ENCODE assay signal across 8 mouse cellular contexts in the genomic region with DNA sequence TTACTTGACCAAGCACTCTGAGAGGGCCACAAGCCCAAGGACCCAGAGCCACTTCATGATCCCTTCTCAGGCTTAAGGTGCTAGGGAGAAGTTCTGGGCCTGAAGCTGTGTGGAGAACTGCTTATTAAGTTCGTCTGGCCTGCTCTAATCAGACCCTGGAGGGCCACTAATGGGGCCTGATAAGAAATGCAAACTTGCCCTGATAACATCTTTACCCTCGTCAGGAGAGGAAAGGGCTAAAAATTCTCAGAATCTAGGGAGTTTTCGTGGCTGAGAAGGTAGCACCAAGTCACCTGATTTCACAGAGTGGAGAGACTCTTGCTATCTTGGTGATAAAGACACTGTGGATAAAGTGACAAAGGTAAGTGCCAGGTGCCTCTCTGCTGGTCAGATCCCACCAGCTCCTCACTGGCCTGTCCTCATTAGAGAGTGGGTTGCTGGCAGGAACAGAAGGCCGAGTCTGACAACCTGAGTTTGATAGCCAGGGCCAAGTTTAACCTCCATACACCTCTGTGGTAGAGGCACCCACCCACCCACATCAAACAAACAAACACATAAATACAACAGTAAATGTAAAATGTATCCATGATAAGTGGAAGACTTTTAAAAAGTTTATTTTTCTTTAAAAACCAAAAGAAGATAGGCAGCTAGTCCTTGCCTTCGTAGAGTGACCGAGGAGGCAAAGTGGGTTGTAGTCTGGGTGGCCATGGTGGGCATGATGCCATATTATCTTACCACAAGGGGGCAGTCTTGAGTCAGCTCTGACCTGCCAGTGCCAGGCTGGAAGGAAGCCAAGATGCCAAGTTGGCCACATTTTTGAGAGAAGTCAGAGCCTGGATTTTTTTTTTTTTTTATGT. TPM values are rescaled to one million over a fixed set of nuclear protein-coding genes. Genes with fewer than 3 reads are reported as not detected.
DNase-seq lines count a peak whose midpoint lies in the region; ATAC-seq and TF ChIP-seq lines count a peak whose summit lies in the region.

A gene (minus strand): TSS at position 157 of the 857 bp plus-strand sequence.

- H3K4me3 ChIP-seq in gastrocnemius, adult 2 months = no peak within 1 kb of the TSS
- no peak within 1 kb of the TSS for H3K4me3 ChIP-seq in intestine, embryonic 16.5 days (ENCODE audit: low read length)
- no peak within 1 kb of the TSS for H3K4me3 ChIP-seq in limb, embryonic 10.5 days
- H3K4me3 ChIP-seq in midbrain, embryonic 15.5 days = no peak within 1 kb of the TSS

- no peaks in the 10 kb centered on the region for H3K27me3 ChIP-seq in intestine, embryonic 16.5 days (replicated peaks; ENCODE audit: control insufficient read depth, insufficient read depth, low read length)
- no peaks in the 10 kb centered on the region for H3K27me3 ChIP-seq in limb, embryonic 10.5 days (ENCODE audit: low read depth, poor library complexity, severe bottlenecking)
- H3K27me3 ChIP-seq in midbrain, embryonic 15.5 days (replicated peaks) = no peaks in the 10 kb centered on the region; the same call in 1 of the 2 replicates

- no peaks in the 10 kb centered on the region for H3K36me3 ChIP-seq in intestine, embryonic 16.5 days (ENCODE audit: control insufficient read depth, insufficient read depth, low read length)
- no peaks in the 10 kb centered on the region for H3K36me3 ChIP-seq in limb, embryonic 10.5 days
- no peaks in the 10 kb centered on the region for H3K36me3 ChIP-seq in midbrain, embryonic 15.5 days (replicated peaks)

- H3K27ac ChIP-seq in gastrocnemius, adult 2 months = no peak within 1 kb of the TSS; the same call in 1 of the 2 replicates
- no peak within 1 kb of the TSS for H3K27ac ChIP-seq in intestine, embryonic 16.5 days (ENCODE audit: low read length)
- H3K27ac ChIP-seq in limb, embryonic 10.5 days = no peak within 1 kb of the TSS
- 0 out of 2 replicates have a peak within 1 kb of the TSS, but pooled peaks have one; percentile 20 for H3K27ac ChIP-seq in midbrain, embryonic 15.5 days

- H3K4me1 ChIP-seq in intestine, embryonic 16.5 days (ENCODE audit: control insufficient read depth, insufficient read depth, low read length) = no peaks in the 10 kb centered on the region
- H3K4me1 ChIP-seq in limb, embryonic 10.5 days = no peaks in the 10 kb centered on the region
- H3K4me1 ChIP-seq in midbrain, embryonic 15.5 days = no peaks in the 10 kb centered on the region

- H3K4me2 ChIP-seq in intestine, embryonic 16.5 days (ENCODE audit: low read depth, low read length) = no peak within 1 kb of the TSS
- H3K4me2 ChIP-seq in midbrain, embryonic 15.5 days = no peak within 1 kb of the TSS

- peak; percentile 94 for TF ChIP-seq CTCF in gastrocnemius, adult 2 months (IDR thresholded peaks at IDR 0.05)

- no peak within 1 kb of the TSS for H3K9ac ChIP-seq in intestine, embryonic 16.5 days (ENCODE audit: low read depth, low read length)
- no peak within 1 kb of the TSS for H3K9ac ChIP-seq in midbrain, embryonic 15.5 days

- no peaks in the 10 kb centered on the region for H3K9me3 ChIP-seq in intestine, embryonic 16.5 days (ENCODE audit: control insufficient read depth, low read length)
- no peaks in the 10 kb centered on the region for H3K9me3 ChIP-seq in limb, embryonic 10.5 days (replicated peaks)
- no peaks in the 10 kb centered on the region for H3K9me3 ChIP-seq in midbrain, embryonic 15.5 days

- 36% methylated on average over 6 of the region's 6 CpGs for WGBS in intestine, embryonic 16.5 days
- 51% methylated on average over 6 of the region's 6 CpGs for WGBS in limb, embryonic 10.5 days
- 35% methylated on average over 6 of the region's 6 CpGs for WGBS in midbrain, embryonic 15.5 days

- peak; percentile 93 for DNase-seq in adipocyte (ENCODE audit: low spot score)
- DNase-seq in gastrocnemius, adult 2 months = peak; percentile 88
- DNase-seq in limb, embryonic 10.5 days (ENCODE audit: low spot score) = peak; percentile 66
- DNase-seq in spleen, adult 12 weeks (ENCODE audit: low spot score) = peak; percentile 67

- peak; percentile 79 for ATAC-seq in common myeloid progenitor, adult 5-6 weeks (replicated peaks; ENCODE audit: low read depth, poor library complexity, severe bottlenecking)
- ATAC-seq in intestine, embryonic 16.5 days = peak; percentile 73
- peak; percentile 74; the same call in 1 of the 2 replicates for ATAC-seq in midbrain, embryonic 15.5 days (replicated peaks)
- ATAC-seq in activated CD4-positive, CD25-positive, alpha-beta regulatory T cell, adult 4 months = no peak

- intact Hi-C loops in gastrocnemius, adult 2 months (cut with DNase I) = loop anchor here (1.0 to 2.0 kb wide), 2 partner anchors 31 to 281 kb away; no protein-coding TSS in a partner anchor

RNA-seq across cellular contexts. Expression of the gene that starts here (rescaled TPM):
- total RNA-seq in common myeloid progenitor, adult 5-6 weeks (2017) = not detected in 2 replicates
- total RNA-seq in gastrocnemius, adult 2 months (2021) = not detected
- 0.71 and 0.78 TPM in 2 replicates for polyA plus RNA-seq in intestine, embryonic 16.5 days (2015; fragmentation: Nextera tagmentation; extraction: Ambion mirVana)
- not detected in 2 replicates for polyA plus RNA-seq in limb, embryonic 10.5 days (2016; fragmentation: Nextera tagmentation; extraction: Ambion mirVana)
- polyA plus RNA-seq in midbrain, embryonic 15.5 days (2015; fragmentation: Nextera tagmentation; extraction: Ambion mirVana) = not detected in 2 replicates
- not detected for polyA plus RNA-seq in activated CD4-positive, CD25-positive, alpha-beta regulatory T cell, adult 4 months (2017; shearing (Covaris generic))

Comparison
In these comparisons a context has a peak if more than half of its experiments do, and no peak if none do; other contexts are left out.
1. Peak in ATAC-seq in common myeloid progenitor, adult 5-6 weeks; RNA of the gene not detected or under 1 TPM.
2. Peak in DNase-seq in gastrocnemius, adult 2 months; RNA of the gene not detected or under 1 TPM.
3. Peak in ATAC-seq in intestine, embryonic 16.5 days; RNA of the gene not detected or under 1 TPM.
4. Peak in DNase-seq in limb, embryonic 10.5 days; RNA of the gene not detected or under 1 TPM.
5. Peak in ATAC-seq and H3K27ac ChIP-seq in midbrain, embryonic 15.5 days; RNA of the gene not detected or under 1 TPM.